Mouse (Mus musculus) ES-CJ7 (cell line): ENCODE results near the gene Rnf146.
A peak's percentile ranks its signal among the peaks of the same experiment; 100 is the strongest.

Source experiments
- DNase-seq: peaks from one replicate; pipeline ENCODE4 v3.0.0; 2011; ENCODE audit warnings: low read depth, low spot score

Rnf146 gene

GRCm38 (mm10) chr10:29362197-29362900 lies at the start of gene Rnf146:
Rnf146 (minus strand) TSS chr10:29362442.
- peak; percentile 8 for DNase-seq

GRCm38 (mm10) chr10:29402656-29403268 lies 40.5 kb upstream of the Rnf146 start:
- no peak for DNase-seq

- peak; percentile 72 for DNase-seq
Observed at GRCm38 (mm10) chr10:29394890-29395289, 32.6 kb upstream of the Rnf146 start.

- no peak for DNase-seq
Observed at GRCm38 (mm10) chr10:29381558-29381957, 19.3 kb upstream of the Rnf146 start.

GRCm38 (mm10) chr10:29374065-29374464 lies 11.8 kb upstream of the Rnf146 start:
- DNase-seq, result no peak

- DNase-seq, result peak; percentile 64
Observed at GRCm38 (mm10) chr10:29361464-29362196, 612 bp downstream of the Rnf146 start.

GRCm38 (mm10) chr10:29361095-29361463 lies 1.2 kb downstream of the Rnf146 start:
- DNase-seq, result no peak

- no peak for DNase-seq
Observed at GRCm38 (mm10) chr10:29354183-29354582, 8.1 kb downstream of the Rnf146 start.

- no peak for DNase-seq
Observed at GRCm38 (mm10) chr10:29352575-29352974, 9.7 kb downstream of the Rnf146 start.

- no peak for DNase-seq
Observed at GRCm38 (mm10) chr10:29351420-29351819, 10.8 kb downstream of the Rnf146 start.

- DNase-seq, result no peak
Observed at GRCm38 (mm10) chr10:29346638-29347037, 15.6 kb downstream of the Rnf146 start.

- no peak for DNase-seq
Observed at GRCm38 (mm10) chr10:29344232-29344631, 18.0 kb downstream of the Rnf146 start.

GRCm38 (mm10) chr10:29338355-29339056 lies 23.7 kb downstream of the Rnf146 start:
- DNase-seq, result peak; percentile 66

- no peak for DNase-seq
Observed at GRCm38 (mm10) chr10:29333836-29334235, 28.4 kb downstream of the Rnf146 start.

- no peak for DNase-seq
Observed at GRCm38 (mm10) chr10:29324817-29325216, 37.4 kb downstream of the Rnf146 start.

GRCm38 (mm10) chr10:29313905-29314304 lies 48.3 kb downstream of the Rnf146 start:
- DNase-seq, result no peak

- peak; percentile 93 for DNase-seq
Observed at GRCm38 (mm10) chr10:29313064-29313638, 49.1 kb downstream of the Rnf146 start, which contains the start of gene Echdc1. Echdc1 (plus strand) TSS chr10:29313166.

GRCm38 (mm10) chr10:29311480-29312219 lies 50.6 kb downstream of the Rnf146 start:
- DNase-seq, result no peak

GRCm38 (mm10) chr10:29302230-29302629 lies 60.0 kb downstream of the Rnf146 start:
- DNase-seq, result no peak
